Mouse (Mus musculus): Measurements from ENCODE around the gene Klk10. TPM values are rescaled to one million over a fixed set of nuclear protein-coding genes. Genes with fewer than 3 reads are reported as not detected.

Gene Klk10
- polyA plus RNA-seq, 1 experiment from 2014 or later, result 0.46 TPM

Other genes starting within 250 kb of the Klk10 start
- 0.66 and 1.1 TPM in 2 replicates for gene Cd33, start 236.6 kb upstream of the Klk10 start, polyA plus RNA-seq (2016; fragmentation: Nextera tagmentation; extraction: Ambion mirVana)
- gene Zfp658, start 218.8 kb upstream of the Klk10 start, polyA plus RNA-seq (2016; fragmentation: Nextera tagmentation; extraction: Ambion mirVana), result 6.1 and 6.5 TPM in 2 replicates
- 15.1 and 16.5 TPM in 2 replicates for gene Zfp719, start 201.4 kb upstream of the Klk10 start, polyA plus RNA-seq (2016; fragmentation: Nextera tagmentation; extraction: Ambion mirVana)
- gene Zfp819, start 173.9 kb upstream of the Klk10 start, polyA plus RNA-seq (2016; fragmentation: Nextera tagmentation; extraction: Ambion mirVana), result 0.31 and 0.56 TPM in 2 replicates
- gene Ceacam18, start 146.3 kb upstream of the Klk10 start, polyA plus RNA-seq (2016; fragmentation: Nextera tagmentation; extraction: Ambion mirVana), result not detected in 2 replicates
- gene Siglece, start 120.9 kb upstream of the Klk10 start, polyA plus RNA-seq (2016; fragmentation: Nextera tagmentation; extraction: Ambion mirVana), result 0.31 and 0.39 TPM in 2 replicates
- gene Ctu1, start 109.0 kb upstream of the Klk10 start, polyA plus RNA-seq (2016; fragmentation: Nextera tagmentation; extraction: Ambion mirVana), result 16.6 and 18.1 TPM in 2 replicates
- gene Klk14, start 90.6 kb upstream of the Klk10 start, polyA plus RNA-seq (2016; fragmentation: Nextera tagmentation; extraction: Ambion mirVana), result not detected in 2 replicates
- gene Klk13, start 68.5 kb upstream of the Klk10 start, polyA plus RNA-seq (2016; fragmentation: Nextera tagmentation; extraction: Ambion mirVana), result 0.36 and 0.73 TPM in 2 replicates
- gene Klk12, start 12.1 kb upstream of the Klk10 start, polyA plus RNA-seq (2016; fragmentation: Nextera tagmentation; extraction: Ambion mirVana), result not detected in 2 replicates
- gene Klk11, start 6.4 kb upstream of the Klk10 start, polyA plus RNA-seq (2016; fragmentation: Nextera tagmentation; extraction: Ambion mirVana), result 0.13 and 0.27 TPM in 2 replicates
- 0.14 TPM in 1 of 2 replicates, not detected in the other for gene Klk9, start 10.9 kb downstream of the Klk10 start, polyA plus RNA-seq (2016; fragmentation: Nextera tagmentation; extraction: Ambion mirVana)
- gene Klk8, start 16.5 kb downstream of the Klk10 start, polyA plus RNA-seq (2016; fragmentation: Nextera tagmentation; extraction: Ambion mirVana), result 14.5 and 17.2 TPM in 2 replicates
- not detected in 2 replicates for gene Klk7, start 30.3 kb downstream of the Klk10 start, polyA plus RNA-seq (2016; fragmentation: Nextera tagmentation; extraction: Ambion mirVana)
- gene Klk6, start 43.5 kb downstream of the Klk10 start, polyA plus RNA-seq (2016; fragmentation: Nextera tagmentation; extraction: Ambion mirVana), result 0.20 and 0.24 TPM in 2 replicates
- gene Klk5, start 60.9 kb downstream of the Klk10 start, polyA plus RNA-seq (2016; fragmentation: Nextera tagmentation; extraction: Ambion mirVana), result 0.18 TPM in 1 of 2 replicates, not detected in the other
- 0.38 TPM in 1 of 2 replicates, not detected in the other for gene Klk4, start 100.1 kb downstream of the Klk10 start, polyA plus RNA-seq (2016; fragmentation: Nextera tagmentation; extraction: Ambion mirVana)
- not detected in 2 replicates for gene Klk15, start 152.7 kb downstream of the Klk10 start, polyA plus RNA-seq (2016; fragmentation: Nextera tagmentation; extraction: Ambion mirVana)
- gene Klk1b8, start 169.6 kb downstream of the Klk10 start, polyA plus RNA-seq (2016; fragmentation: Nextera tagmentation; extraction: Ambion mirVana), result not detected in 2 replicates
- gene Klk1b1, start 185.7 kb downstream of the Klk10 start, polyA plus RNA-seq (2016; fragmentation: Nextera tagmentation; extraction: Ambion mirVana), result not detected in 2 replicates
- not detected in 2 replicates for gene Klk1b9, start 195.0 kb downstream of the Klk10 start, polyA plus RNA-seq (2016; fragmentation: Nextera tagmentation; extraction: Ambion mirVana)
- gene Klk1b11, start 214.8 kb downstream of the Klk10 start, polyA plus RNA-seq (2016; fragmentation: Nextera tagmentation; extraction: Ambion mirVana), result not detected in 2 replicates
- gene Klk1b26, start 231.1 kb downstream of the Klk10 start, polyA plus RNA-seq (2016; fragmentation: Nextera tagmentation; extraction: Ambion mirVana), result not detected in 2 replicates

Measured in embryonic facial prominence, embryonic 12.5 days (tissue).